Mouse (Mus musculus) forebrain, embryonic 16.5 days (tissue): Measurements from ENCODE around the gene Gm42715. TPM values are rescaled to one million over a fixed set of nuclear protein-coding genes. Genes with fewer than 3 reads are reported as not detected.

Source experiments
- ATAC-seq: fragments of 200-750 bp; cut with Nextera tagmentation; 2 replicates; pipeline ENCODE4 v1.8.0; 2017; ENCODE audit warnings: mild to moderate bottlenecking, moderate library complexity
- H3K27ac ChIP-seq: fragments of 300-500 bp; sonication (generic); 2 replicates; pipeline ENCODE4 v1.5.1; 2014; ENCODE audit warnings: low read length, control low read depth
- H3K27me3 ChIP-seq: fragments of 300-500 bp; sonication (generic); replicated peaks from 2 replicates; pipeline ENCODE4 v1.6.1; 2014; ENCODE audit warnings: low read length; ENCODE audit not compliant: control insufficient read depth, insufficient read depth
- H3K36me3 ChIP-seq: fragments of 300-500 bp; sonication (generic); 2 replicates; pipeline ENCODE4 v1.6.1; 2014; ENCODE audit not compliant: control insufficient read depth, insufficient read depth
- H3K4me1 ChIP-seq: fragments of 300-500 bp; sonication (generic); replicated peaks from 2 replicates; pipeline ENCODE4 v1.6.1; 2014; ENCODE audit warnings: low read length; ENCODE audit not compliant: control insufficient read depth, insufficient read depth
- H3K4me2 ChIP-seq: fragments of 300-500 bp; sonication (generic); 2 replicates; pipeline ENCODE4 v1.6.1; 2014; ENCODE audit warnings: mild to moderate bottlenecking, low read length, control low read depth
- H3K4me3 ChIP-seq: fragments of 300-500 bp; sonication (generic); replicated peaks from 2 replicates; pipeline ENCODE4 v1.5.1; 2014; ENCODE audit warnings: mild to moderate bottlenecking, low read length, control low read depth
- H3K9ac ChIP-seq: fragments of 300-500 bp; sonication (generic); replicated peaks from 2 replicates; pipeline ENCODE4 v1.6.1; 2014; ENCODE audit warnings: low read depth, low read length, control low read depth
- H3K9me3 ChIP-seq: fragments of 300-500 bp; sonication (generic); 2 replicates; pipeline ENCODE4 v1.6.1; 2016; ENCODE audit warnings: low read length; ENCODE audit not compliant: control insufficient read depth
- WGBS: fragments of 180-500 bp; shearing (Covaris S2); extraction: QIAGEN DNeasy Blood & Tissue Kit; methylation state at CpG from one replicate; pipeline ENCODE4 v1.1.7; 2014; 5-methylcytosine and 5-hydroxymethylcytosine counted together
- polyA plus RNA-seq: library from polyadenylated mRNA; unstranded; fragments of >200 nt; fragmentation: Nextera tagmentation; extraction: Ambion mirVana; gene quantifications from 2 replicates; pipeline ENCODE4 v1.2.1, GENCODE M21; 2015

The Gm42715 gene
- polyA plus RNA-seq, 1 experiment from 2014 or later = 18.8 TPM

DNA sequence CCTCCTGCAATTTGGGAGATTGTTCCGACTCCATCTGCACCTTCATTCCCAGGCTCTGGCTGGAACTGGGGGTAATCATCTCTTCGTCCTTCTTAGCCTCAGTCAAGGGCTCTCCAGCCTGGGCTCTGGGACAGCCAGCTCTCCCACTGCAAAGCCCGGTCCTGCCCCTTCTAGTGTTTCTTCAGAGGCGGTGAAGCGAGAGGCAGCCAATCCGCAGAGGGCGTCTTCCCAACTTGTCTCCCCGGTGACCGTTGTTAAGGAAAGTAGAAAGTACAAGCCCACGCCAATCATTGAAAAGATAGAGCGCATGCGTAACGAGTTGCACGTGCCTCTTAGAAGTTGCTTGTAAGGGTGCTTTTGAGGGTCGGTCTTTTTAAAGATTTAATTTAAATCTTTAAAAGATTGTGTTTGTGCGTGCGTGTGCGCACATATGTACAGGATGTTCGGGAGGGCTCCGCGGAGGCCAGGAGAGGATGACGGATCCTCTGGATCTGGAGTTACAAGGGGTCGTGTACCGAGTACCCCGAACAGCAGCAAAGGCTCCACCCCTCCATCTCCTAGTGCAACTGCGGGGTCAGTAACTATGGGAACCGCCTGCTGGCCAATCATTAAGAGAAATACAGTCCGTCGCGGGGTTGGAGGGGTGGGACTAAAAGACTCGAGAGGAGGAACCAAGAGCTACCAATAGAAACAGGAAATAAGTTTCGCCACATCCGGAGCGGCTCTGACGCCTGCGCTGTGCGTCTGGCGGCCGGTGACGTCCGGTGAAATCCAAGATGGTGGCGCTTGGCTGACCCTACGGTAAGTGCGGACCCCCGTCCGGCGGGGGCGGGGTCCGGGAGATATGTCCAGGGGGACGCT lies 68.9 kb downstream of the Gm42715 start, which contains the start of the genes Ccdc189 and Rnf40:
Gene Ccdc189 (minus strand): TSS at position 585 of the 861 bp plus-strand sequence.
Gene Rnf40 (plus strand): TSS at position 757 of the 861 bp plus-strand sequence.
- Histone ChIP-seq H3K36me3 (peaks cover 19% of the 10 kb centered on the region), H3K4me3 (peak within 1 kb of the TSS; percentile 82), H3K4me2 (peak within 1 kb of the TSS; percentile 95), H3K27me3 (no peaks in the 10 kb centered on the region), H3K9me3 (no peaks in the 10 kb centered on the region), H3K4me1 (peaks cover 19% of the 10 kb centered on the region), H3K9ac (peak within 1 kb of the TSS; percentile 84), H3K27ac (peak within 1 kb of the TSS; percentile 79)
- peak; percentile 97 for ATAC-seq
- WGBS = under 1% methylated on average over 50 of the region's 50 CpGs

DNA sequence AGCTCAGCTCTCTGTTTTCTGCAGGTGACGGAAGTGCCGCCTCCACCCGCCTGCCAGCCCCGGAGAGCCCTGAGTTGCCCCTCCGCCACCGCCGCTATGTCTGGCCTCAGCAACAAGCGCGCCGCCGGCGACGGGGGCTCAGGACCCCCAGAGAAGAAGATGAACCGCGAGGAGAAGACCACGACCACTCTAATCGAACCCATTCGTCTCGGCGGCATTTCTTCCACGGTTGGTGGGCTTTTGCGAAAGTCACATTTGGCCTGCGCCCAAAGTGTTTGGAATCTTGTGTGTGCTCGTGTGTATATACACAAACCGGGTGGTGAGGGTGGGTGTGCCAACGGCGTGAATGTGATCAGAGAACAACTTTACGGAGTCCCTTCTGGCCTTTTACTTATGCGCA lies 69.5 kb downstream of the Gm42715 start:
- Histone ChIP-seq H3K4me3 (peak overlapping the region; percentile 82), H3K9me3 (no peaks in the 10 kb centered on the region), H3K4me2 (peak overlapping the region; percentile 95), H3K36me3 (peaks cover 26% of the 10 kb centered on the region), H3K27ac (0 out of 2 replicates have a peak overlapping the region, but pooled peaks have one; percentile 53), H3K9ac (peak overlapping the region; percentile 84), H3K27me3 (no peaks in the 10 kb centered on the region), H3K4me1 (peaks cover 19% of the 10 kb centered on the region)
- ATAC-seq = no peak
- 5% methylated on average over 29 of the region's 29 CpGs for WGBS

GRCm38 (mm10) chr7:127589637-127590036 lies 70.3 kb downstream of the Gm42715 start:
- H3K27ac ChIP-seq = no peak overlapping the region
- no peaks in the 10 kb centered on the region for H3K27me3 ChIP-seq
- ATAC-seq = no peak
- no peaks in the 10 kb centered on the region for H3K9me3 ChIP-seq
- peaks cover 19% of the 10 kb centered on the region for H3K4me1 ChIP-seq
- H3K36me3 ChIP-seq = peaks cover 30% of the 10 kb centered on the region
- H3K4me3 ChIP-seq = peak overlapping the region; percentile 82
- whole genome bisulfite sequencing = 93% methylated on average over 9 of the region's 9 CpGs
- no peak overlapping the region for H3K9ac ChIP-seq
- H3K4me2 ChIP-seq = peak overlapping the region; percentile 95

- 86% methylated on average over 10 of the region's 10 CpGs for WGBS
- peaks cover 19% of the 10 kb centered on the region for H3K4me1 ChIP-seq
- no peak overlapping the region for H3K4me2 ChIP-seq
- H3K9me3 ChIP-seq = no peaks in the 10 kb centered on the region
- H3K4me3 ChIP-seq = no peak overlapping the region
- no peak for ATAC-seq
- peaks cover 41% of the 10 kb centered on the region for H3K36me3 ChIP-seq
- H3K27ac ChIP-seq = no peak overlapping the region
- H3K27me3 ChIP-seq = no peaks in the 10 kb centered on the region
- no peak overlapping the region for H3K9ac ChIP-seq
Measured at GRCm38 (mm10) chr7:127591108-127591507, 71.7 kb downstream of the Gm42715 start.

- Histone ChIP-seq H3K9ac (no peak overlapping the region), H3K4me1 (peaks cover 14% of the 10 kb centered on the region), H3K27me3 (no peaks in the 10 kb centered on the region), H3K27ac (no peak overlapping the region), H3K4me2 (no peak overlapping the region), H3K36me3 (peaks cover 51% of the 10 kb centered on the region), H3K9me3 (no peaks in the 10 kb centered on the region), H3K4me3 (no peak overlapping the region)
- 94% methylated on average over 14 of the region's 14 CpGs for WGBS
- ATAC-seq = no peak
Measured at GRCm38 (mm10) chr7:127592575-127592974, 73.2 kb downstream of the Gm42715 start.

DNA sequence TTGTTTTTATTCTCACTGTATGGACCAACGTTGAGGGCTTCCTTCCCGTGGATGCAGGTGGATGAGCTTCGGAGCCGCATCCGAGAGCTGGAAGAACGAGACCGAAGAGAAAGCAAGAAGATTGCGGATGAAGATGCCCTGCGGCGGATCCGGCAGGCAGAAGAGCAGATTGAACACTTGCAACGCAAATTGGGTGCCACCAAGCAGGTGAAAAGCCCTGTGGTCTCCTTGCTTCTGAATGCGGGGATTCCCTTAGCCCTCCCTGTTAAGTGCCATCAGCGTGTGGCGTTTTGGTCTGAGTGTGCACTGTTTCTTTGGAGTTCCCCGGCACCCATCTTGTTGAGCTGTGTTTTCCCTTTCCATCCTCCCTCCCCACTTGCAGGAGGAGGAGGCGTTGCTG lies 77.4 kb downstream of the Gm42715 start:
- Histone ChIP-seq H3K9ac (no peak overlapping the region), H3K4me3 (no peak overlapping the region), H3K36me3 (peaks cover 59% of the 10 kb centered on the region), H3K4me1 (no peaks in the 10 kb centered on the region), H3K4me2 (no peak overlapping the region), H3K27me3 (no peaks in the 10 kb centered on the region), H3K27ac (no peak overlapping the region), H3K9me3 (no peaks in the 10 kb centered on the region)
- WGBS = 94% methylated on average over 17 of the region's 17 CpGs
- ATAC-seq = no peak

DNA sequence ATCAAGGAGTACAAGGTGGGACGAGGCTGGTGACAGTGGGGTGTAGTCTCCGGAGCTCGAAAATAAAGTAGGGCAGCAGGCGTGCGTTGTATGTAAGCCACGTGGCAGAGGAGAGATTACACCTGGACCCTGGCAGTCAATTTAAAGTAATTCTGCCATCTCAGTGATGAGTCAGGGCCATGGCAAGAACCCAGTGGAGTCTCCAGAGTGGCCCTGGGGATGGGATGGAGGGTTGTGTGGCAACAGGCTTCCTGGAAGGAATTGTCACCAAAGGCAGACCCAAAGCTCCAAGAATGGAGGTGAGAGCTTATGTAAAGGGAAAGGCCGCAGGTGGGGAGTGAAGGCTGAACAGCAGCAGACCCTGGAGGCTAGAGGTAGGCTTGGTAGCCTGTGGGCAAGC lies 81.2 kb downstream of the Gm42715 start:
- WGBS = 98% methylated on average over 7 of the region's 7 CpGs
- Histone ChIP-seq H3K27me3 (no peaks in the 10 kb centered on the region), H3K27ac (no peak overlapping the region), H3K4me3 (no peak overlapping the region), H3K4me2 (no peak overlapping the region), H3K9me3 (no peaks in the 10 kb centered on the region), H3K4me1 (no peaks in the 10 kb centered on the region), H3K36me3 (peaks cover 32% of the 10 kb centered on the region), H3K9ac (no peak overlapping the region)
- no peak for ATAC-seq

GRCm38 (mm10) chr7:127601735-127602134 lies 82.4 kb downstream of the Gm42715 start:
- Histone ChIP-seq H3K9ac (no peak overlapping the region), H3K4me3 (no peak overlapping the region), H3K9me3 (no peaks in the 10 kb centered on the region), H3K4me2 (no peak overlapping the region), H3K27me3 (no peaks in the 10 kb centered on the region), H3K27ac (no peak overlapping the region), H3K4me1 (no peaks in the 10 kb centered on the region), H3K36me3 (peaks cover 25% of the 10 kb centered on the region)
- 80% methylated on average over 4 of the region's 4 CpGs for WGBS
- no peak for ATAC-seq

DNA sequence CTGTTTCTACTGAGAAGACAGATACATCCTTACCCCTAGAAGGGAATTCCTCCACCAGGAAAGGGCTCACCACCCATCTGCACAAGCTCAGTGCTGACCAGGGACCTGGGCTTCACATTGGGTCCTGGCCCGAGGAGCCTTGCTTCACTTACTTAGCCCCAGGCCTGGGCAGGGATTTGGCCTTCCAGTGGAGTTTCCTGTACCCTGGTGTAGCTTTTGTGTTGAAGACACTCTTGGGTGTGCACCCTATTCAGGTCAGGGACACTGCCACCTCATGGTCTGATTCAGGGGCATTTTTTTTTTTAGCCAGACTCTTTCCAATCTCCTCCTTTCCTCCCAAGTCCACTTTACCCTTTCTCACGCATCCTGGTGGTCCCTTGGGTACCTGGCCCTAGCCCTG lies 83.5 kb downstream of the Gm42715 start:
- H3K4me3 ChIP-seq = no peak overlapping the region
- no peaks in the 10 kb centered on the region for H3K9me3 ChIP-seq
- H3K36me3 ChIP-seq = peaks cover 23% of the 10 kb centered on the region
- no peak overlapping the region for H3K4me2 ChIP-seq
- no peaks in the 10 kb centered on the region for H3K4me1 ChIP-seq
- H3K9ac ChIP-seq = no peak overlapping the region
- no peak overlapping the region for H3K27ac ChIP-seq
- H3K27me3 ChIP-seq = no peaks in the 10 kb centered on the region
- WGBS = 93% methylated on average over 2 of the region's 2 CpGs
- ATAC-seq = no peak
